Mouse (Mus musculus) liver, adult 2 months (tissue): ENCODE measurements at regions not wholly inside any gene's neighbourhood (a gene's known extent, or its start where the extent isn't known, plus 50 kb on each side); places are given as distances from the start of the nearest gene placed in this dataset.

ENCODE experiments used
- DNase-seq: peaks from one replicate; pipeline ENCODE4 v3.0.0-alpha.2; 2011; ENCODE audit warnings: low read depth, low spot score; ENCODE audit errors: extremely low read depth
- H3K27ac ChIP-seq: fragments of 200-500 bp; replicated peaks from 2 replicates; pipeline ENCODE4 v1.5.1; 2012; ENCODE audit warnings: low read depth, mild to moderate bottlenecking, control low read depth, inconsistent platforms, low read length; ENCODE audit not compliant: insufficient read depth
- H3K27me3 ChIP-seq: fragments of 200-500 bp; 2 replicates; pipeline ENCODE4 v1.6.1; 2012; ENCODE audit warnings: mild to moderate bottlenecking, moderate library complexity, low read length, inconsistent platforms; ENCODE audit not compliant: control insufficient read depth, insufficient read depth
- H3K36me3 ChIP-seq: fragments of 200-500 bp; 2 replicates; pipeline ENCODE4 v1.6.1; 2012; ENCODE audit warnings: low read length, inconsistent platforms; ENCODE audit not compliant: control insufficient read depth, insufficient read depth
- H3K4me1 ChIP-seq: fragments of 200-500 bp; 2 replicates; pipeline ENCODE4 v1.6.1; 2011; ENCODE audit warnings: low read length; ENCODE audit not compliant: control insufficient read depth, insufficient read depth
- H3K4me3 ChIP-seq: fragments of 200-500 bp; 2 replicates; pipeline ENCODE4 v1.5.1; 2011; ENCODE audit warnings: low read depth, mild to moderate bottlenecking, control low read depth, low read length, moderate library complexity; ENCODE audit not compliant: insufficient read depth
- H3K79me2 ChIP-seq: fragments of 200-500 bp; 2 replicates; pipeline ENCODE4 v1.6.1; 2012; ENCODE audit warnings: inconsistent platforms, mild to moderate bottlenecking, low read length, moderate library complexity; ENCODE audit not compliant: control insufficient read depth, insufficient read depth
- H3K9ac ChIP-seq: fragments of 200-500 bp; 2 replicates; pipeline ENCODE4 v1.6.1; 2012; ENCODE audit warnings: low read depth, mild to moderate bottlenecking, control low read depth, inconsistent platforms, low read length
- CTCF ChIP-seq: fragments of 200-500 bp; IDR thresholded peaks from 2 replicates; pipeline ENCODE4 v1.5.1; 2011; ENCODE audit warnings: low read depth, low read length, control low read depth
- POLR2A ChIP-seq: fragments of 200-500 bp; IDR thresholded peaks from 2 replicates; pipeline ENCODE4 v1.6.1; 2011; ENCODE audit warnings: low read length, control low read depth; ENCODE audit not compliant: insufficient read depth; ENCODE audit errors: extremely low read depth
- WGBS: fragments of 180-500 bp; shearing (Covaris S2); methylation state at CpG from one replicate; pipeline ENCODE4 v1.1.7; 2018; 5-methylcytosine and 5-hydroxymethylcytosine counted together

GRCm38 (mm10) chr14:14620316-14620715, 81.8 kb upstream of the Slc4a7 start:
- DNase-seq, result no peak
- no peaks in the 10 kb centered on the region for H3K4me1 ChIP-seq
- no peaks in the 10 kb centered on the region for H3K27me3 ChIP-seq
- H3K9ac ChIP-seq, result no peak overlapping the region
- H3K27ac ChIP-seq, result no peak overlapping the region
- H3K4me3 ChIP-seq, result no peak overlapping the region
- TF ChIP-seq CTCF (no peak), POLR2A (no peak)
- 82% methylated on average over 5 of the region's 5 CpGs for WGBS
- H3K36me3 ChIP-seq, result no peaks in the 10 kb centered on the region
- H3K79me2 ChIP-seq, result no peaks in the 10 kb centered on the region

- H3K36me3 ChIP-seq, result no peaks in the 10 kb centered on the region
- no peaks in the 10 kb centered on the region; the same call in 1 of the 2 replicates for H3K4me1 ChIP-seq
- 93% methylated on average over 1 of the region's 1 CpGs for WGBS
- H3K27me3 ChIP-seq, result no peaks in the 10 kb centered on the region; the same call in 1 of the 2 replicates
- H3K27ac ChIP-seq, result no peak overlapping the region
- TF ChIP-seq POLR2A (no peak), CTCF (no peak)
- H3K9ac ChIP-seq, result no peak overlapping the region
- no peaks in the 10 kb centered on the region for H3K79me2 ChIP-seq
- H3K4me3 ChIP-seq, result no peak overlapping the region
- DNase-seq, result no peak
These were observed 73.4 kb upstream of the Slc4a7 start for GRCm38 (mm10) chr14:14628673-14629072.

- Histone ChIP-seq H3K79me2 (no peaks in the 10 kb centered on the region), H3K27me3 (no peaks in the 10 kb centered on the region; the same call in 1 of the 2 replicates), H3K9ac (no peak overlapping the region), H3K27ac (no peak overlapping the region), H3K4me1 (no peaks in the 10 kb centered on the region; the same call in 1 of the 2 replicates), H3K36me3 (no peaks in the 10 kb centered on the region), H3K4me3 (no peak overlapping the region)
- no peak for DNase-seq
- WGBS, result 79% methylated on average over 6 of the region's 6 CpGs
- TF ChIP-seq CTCF, result no peak
- no peak for TF ChIP-seq POLR2A
These were observed 70.3 kb upstream of the Slc4a7 start for GRCm38 (mm10) chr14:14631750-14632149.

- no peaks in the 10 kb centered on the region; the same call in 1 of the 2 replicates for H3K4me1 ChIP-seq
- no peaks in the 10 kb centered on the region; the same call in 1 of the 2 replicates for H3K27me3 ChIP-seq
- TF ChIP-seq CTCF (no peak), POLR2A (no peak)
- DNase-seq, result no peak
- no peaks in the 10 kb centered on the region for H3K36me3 ChIP-seq
- H3K4me3 ChIP-seq, result no peak overlapping the region
- H3K79me2 ChIP-seq, result no peaks in the 10 kb centered on the region
- 8% methylated on average over 15 of the region's 15 CpGs for WGBS
- no peak overlapping the region for H3K27ac ChIP-seq
- no peak overlapping the region for H3K9ac ChIP-seq
These were observed 69.6 kb upstream of the Slc4a7 start for GRCm38 (mm10) chr14:14632471-14632870.

GRCm38 (mm10) chr14:14632951-14633931, 68.8 kb upstream of the Slc4a7 start:
- 17% methylated on average over 22 of the region's 22 CpGs for WGBS
- H3K27ac ChIP-seq, result no peak overlapping the region
- no peaks in the 10 kb centered on the region; the same call in 1 of the 2 replicates for H3K27me3 ChIP-seq
- H3K4me1 ChIP-seq, result no peaks in the 10 kb centered on the region; the same call in 1 of the 2 replicates
- no peak overlapping the region for H3K9ac ChIP-seq
- no peak for TF ChIP-seq POLR2A
- no peak for TF ChIP-seq CTCF
- H3K4me3 ChIP-seq, result peak overlapping the region; percentile 39; the same call in 1 of the 2 replicates
- no peaks in the 10 kb centered on the region for H3K36me3 ChIP-seq
- DNase-seq, result no peak
- no peaks in the 10 kb centered on the region for H3K79me2 ChIP-seq

- Histone ChIP-seq H3K9ac (no peak overlapping the region), H3K4me1 (no peaks in the 10 kb centered on the region; the same call in 1 of the 2 replicates), H3K36me3 (no peaks in the 10 kb centered on the region), H3K27ac (no peak overlapping the region), H3K4me3 (no peak overlapping the region), H3K79me2 (no peaks in the 10 kb centered on the region), H3K27me3 (no peaks in the 10 kb centered on the region; the same call in 1 of the 2 replicates)
- WGBS, result 65% methylated on average over 2 of the region's 2 CpGs
- no peak for DNase-seq
- TF ChIP-seq CTCF (no peak), POLR2A (no peak)
These were observed 68.1 kb upstream of the Slc4a7 start for GRCm38 (mm10) chr14:14634021-14634420.
